Mouse (Mus musculus): Measurements from ENCODE around the gene Zbtb16.

DNA sequence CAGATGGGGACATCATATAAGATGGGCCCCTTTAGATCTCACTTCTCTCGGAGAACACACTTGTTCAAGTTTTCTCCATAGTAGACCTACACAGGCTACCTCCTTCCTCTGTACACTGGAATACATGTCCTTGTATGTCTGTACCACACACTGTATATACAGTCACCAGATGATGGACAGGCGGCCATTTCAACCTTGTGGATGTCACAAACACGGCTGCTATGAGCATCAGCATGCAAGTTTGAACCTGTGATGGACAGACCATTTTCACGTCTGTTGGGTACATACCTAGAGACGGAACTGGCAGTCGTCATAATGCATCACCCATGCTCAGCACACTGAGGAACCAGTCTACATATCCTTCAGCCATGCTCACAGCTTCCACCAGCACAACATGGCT, 81.6 kb downstream of the Zbtb16 start:
- TF ChIP-seq USF1 (IDR thresholded peaks at IDR 0.05; ENCODE audit: low read depth) (no peak), POLR2A (IDR thresholded peaks at IDR 0.05; ENCODE audit: insufficient read length, low read depth) (no peak), MYOD1 (IDR thresholded peaks at IDR 0.05; ENCODE audit: control insufficient read depth in 1 of 3, insufficient read length in 2 of 3, low read depth in 2 of 3) (no peak), TCF12 (IDR thresholded peaks at IDR 0.05; ENCODE audit: insufficient read depth, poor library complexity, severe bottlenecking) (no peak), E2F4 (IDR thresholded peaks at IDR 0.05; ENCODE audit: insufficient read depth) (no peak), MAX (IDR thresholded peaks at IDR 0.05; ENCODE audit: low read depth) (no peak), CEBPB (IDR thresholded peaks at IDR 0.05; ENCODE audit: insufficient read depth, poor library complexity, severe bottlenecking) (no peak), POLR2AphosphoS2 (IDR thresholded peaks at IDR 0.05; ENCODE audit: insufficient read length, low read depth) (no peak)
